Mouse (Mus musculus): ENCODE data around the gene Ugt8a.

Ugt8a gene

DNA sequence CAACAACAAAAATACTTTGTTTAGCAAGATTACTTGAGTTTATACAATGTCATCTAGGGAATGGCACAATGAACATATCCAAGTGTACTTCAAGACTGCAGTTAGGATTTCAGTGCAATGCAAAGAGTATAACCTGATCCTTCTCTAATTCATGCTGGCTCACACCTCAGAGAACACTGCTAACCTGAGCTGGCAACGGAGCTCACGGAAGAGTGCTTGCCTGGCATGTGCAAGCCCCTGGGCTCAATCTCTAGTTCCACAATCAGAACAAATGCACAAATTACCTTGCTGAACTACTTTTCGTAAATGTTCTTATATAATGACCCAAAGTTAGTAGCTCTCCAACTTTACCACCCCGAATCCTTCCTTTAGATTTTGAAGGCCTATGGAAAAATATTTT, 68.5 kb downstream of the Ugt8a start:
- DNase-seq (ENCODE audit: low read depth, low spot score): no peak

DNA sequence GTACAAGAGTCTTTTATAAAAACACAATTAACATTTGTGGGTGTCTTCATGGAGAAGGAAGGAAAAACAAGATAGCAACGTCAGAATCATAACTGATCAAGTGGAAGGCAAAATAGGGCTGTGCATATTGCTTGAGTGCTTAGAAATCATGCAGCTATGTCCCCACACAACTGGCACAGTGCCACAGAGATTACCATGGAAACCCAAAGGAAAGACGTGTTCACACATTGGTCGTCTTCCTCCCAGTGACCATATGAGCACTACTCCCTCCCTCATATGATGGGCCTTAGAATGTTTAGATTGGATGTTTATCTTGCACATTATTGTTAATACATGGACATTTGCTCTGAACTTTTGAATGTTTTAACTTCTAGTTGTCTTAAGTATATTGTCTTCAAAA, 76.8 kb downstream of the Ugt8a start:
- no peak for DNase-seq (ENCODE audit: low read depth, low spot score)

DNA sequence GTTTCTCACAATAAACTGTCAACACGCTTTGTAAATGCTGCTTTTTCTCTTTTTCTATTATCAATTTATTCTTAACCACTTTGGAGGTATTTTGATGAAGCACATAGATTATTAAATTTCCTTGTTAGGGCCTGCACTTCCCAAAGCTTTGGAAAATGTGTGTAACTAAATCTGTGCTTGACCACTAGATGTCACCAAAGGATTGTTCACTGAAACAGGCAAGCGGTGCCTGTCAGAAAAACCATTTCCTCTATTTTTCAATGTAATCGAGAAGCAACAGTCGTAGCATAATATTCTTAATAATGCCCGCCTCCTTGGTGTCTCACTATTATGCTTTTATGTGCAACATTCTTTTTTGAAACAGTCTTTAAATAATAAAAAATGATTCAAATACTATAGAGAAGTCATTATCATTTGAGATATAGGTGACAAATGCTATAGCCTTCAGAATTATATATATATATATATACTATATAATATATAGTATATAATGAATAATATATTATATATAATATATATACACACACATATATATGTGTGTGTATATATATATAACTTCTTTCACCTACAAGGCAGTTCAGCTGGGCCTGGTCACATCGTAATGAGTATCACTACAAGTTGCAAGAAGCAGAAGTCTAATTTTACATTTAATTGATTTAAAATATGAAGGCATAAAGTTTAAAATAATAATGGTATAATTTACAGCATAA, 89.1 kb downstream of the Ugt8a start:
- DNase-seq (ENCODE audit: low read depth, low spot score): peak; percentile 45

DNA sequence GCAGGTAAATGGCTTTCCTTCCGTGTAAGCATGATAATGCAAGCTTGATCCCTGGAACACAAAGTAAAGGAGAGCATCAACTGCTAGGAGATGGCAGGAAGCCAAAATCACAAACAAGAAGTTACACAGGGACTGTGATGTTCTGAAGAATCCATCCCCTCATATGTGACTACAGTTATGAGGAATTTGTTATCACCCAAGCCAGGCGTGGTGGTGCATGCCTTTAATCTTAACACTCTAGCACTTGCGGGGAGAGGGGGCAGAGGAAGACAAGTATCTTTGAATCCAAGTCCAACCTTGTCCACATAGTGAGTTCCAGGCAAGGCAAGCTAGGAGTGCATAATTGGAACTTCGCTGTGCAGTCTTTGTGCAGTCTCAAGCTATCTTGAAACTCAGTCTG, 110.4 kb downstream of the Ugt8a start:
- no peak for DNase-seq (ENCODE audit: low read depth, low spot score)

DNA sequence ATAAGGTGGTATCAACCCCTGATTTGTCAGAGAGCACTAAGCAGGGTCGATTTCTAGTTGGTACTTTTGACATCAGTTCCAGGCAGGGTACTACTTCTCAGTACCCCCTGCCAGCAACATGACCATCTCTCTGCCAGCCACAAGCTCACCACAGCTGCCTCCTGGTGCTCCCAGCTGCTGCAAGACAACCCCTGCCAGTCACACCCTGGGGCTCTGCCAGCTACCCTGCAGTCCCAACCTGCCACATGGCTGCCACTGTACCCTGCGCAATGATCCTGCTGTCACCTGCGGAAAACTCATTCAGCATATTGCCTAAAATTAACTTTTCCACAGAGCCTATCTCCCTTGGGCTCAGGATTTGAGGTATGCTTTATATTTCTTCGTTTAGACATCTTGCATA, 111.2 kb downstream of the Ugt8a start:
- DNase-seq (ENCODE audit: low read depth, low spot score): no peak

DNA sequence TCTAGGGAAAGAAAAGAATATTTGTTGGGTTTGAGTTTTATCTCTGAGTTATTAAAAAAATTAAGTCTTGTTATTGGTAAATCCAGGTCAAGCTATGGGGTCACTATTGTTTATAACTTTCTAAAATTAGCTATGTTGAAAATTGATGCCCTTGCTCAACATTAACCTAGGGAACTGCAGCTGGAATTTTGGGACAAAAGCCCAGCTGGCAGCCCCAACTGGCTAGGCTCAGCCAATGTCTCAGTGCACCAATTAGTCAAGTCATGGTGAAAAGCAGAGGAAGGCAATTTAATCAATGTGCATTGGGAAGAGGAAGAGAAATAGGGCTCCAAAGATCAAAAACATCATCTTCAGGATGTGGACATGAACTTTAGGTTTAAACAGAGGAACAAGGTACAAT, 118.7 kb downstream of the Ugt8a start:
- DNase-seq (ENCODE audit: low read depth, low spot score): no peak

Measured in R1 (cell line).